Mouse (Mus musculus) hematopoietic stem cell, adult 5-6 weeks (primary cell): ENCODE data around the gene Zfp512b. TPM values are rescaled to one million over a fixed set of nuclear protein-coding genes. Genes with fewer than 3 reads are reported as not detected.

Experiments
- ATAC-seq, 2 experiments: fragments of 125-278 bp in 1 of 2; replicated peaks in 1 of 2; 2 replicates each; pipeline ENCODE4 v1.8.0; 2016 to 2017; ENCODE audit warnings: inconsistent platforms in 2 of 2, mild to moderate bottlenecking in 2 of 2, moderate number of reproducible peaks in 2 of 2, low read depth in 1 of 2, moderate TSS enrichment in 1 of 2; ENCODE audit not compliant: low FRiP score in 2 of 2, poor library complexity in 2 of 2, severe bottlenecking in 2 of 2, insufficient read depth in 1 of 2, low TSS enrichment in 1 of 2
- total RNA-seq: library from RNA; stranded (forward); fragments of 172-1452, 232-1000 nt; gene quantifications from 2 replicates; pipeline ENCODE4 v1.2.3, GENCODE M21; 2017

The Zfp512b gene
- total RNA-seq, 1 experiment from 2014 or later = 17.1 TPM

- ATAC-seq = no peak
These were observed 13.6 kb downstream of the Zfp512b start for GRCm38 (mm10) chr2:181578790-181579618.

GRCm38 (mm10) chr2:181577981-181578581 lies 14.5 kb downstream of the Zfp512b start:
- ATAC-seq = no peak

- ATAC-seq = no peak
These were observed 15.5 kb downstream of the Zfp512b start for GRCm38 (mm10) chr2:181577126-181577525.

GRCm38 (mm10) chr2:181576613-181577012 lies 16.0 kb downstream of the Zfp512b start:
- ATAC-seq = no peak

GRCm38 (mm10) chr2:181574921-181575545 lies 17.6 kb downstream of the Zfp512b start:
- no peak for ATAC-seq

GRCm38 (mm10) chr2:181573961-181574360 lies 18.6 kb downstream of the Zfp512b start:
- no peak for ATAC-seq

GRCm38 (mm10) chr2:181572921-181573920 lies 19.4 kb downstream of the Zfp512b start:
- no peak for ATAC-seq

GRCm38 (mm10) chr2:181571941-181572670 lies 20.5 kb downstream of the Zfp512b start:
- ATAC-seq = no peak

- ATAC-seq = no peak
These were observed 21.5 kb downstream of the Zfp512b start for GRCm38 (mm10) chr2:181570921-181571595.

- no peak for ATAC-seq
These were observed 22.2 kb downstream of the Zfp512b start for GRCm38 (mm10) chr2:181570375-181570774.

GRCm38 (mm10) chr2:181569856-181570255 lies 22.7 kb downstream of the Zfp512b start:
- no peak for ATAC-seq

- peak; percentile 65 to 81 for ATAC-seq
These were observed 24.2 kb downstream of the Zfp512b start for GRCm38 (mm10) chr2:181568272-181569008.

GRCm38 (mm10) chr2:181567338-181567737 lies 25.3 kb downstream of the Zfp512b start:
- no peak for ATAC-seq

- ATAC-seq = peak in 1 of 2 experiments; percentile 74; a peak in 1 of 4 replicates
These were observed 38.8 kb downstream of the Zfp512b start for GRCm38 (mm10) chr2:181553772-181554171.

- ATAC-seq = no peak
These were observed 42.4 kb downstream of the Zfp512b start for GRCm38 (mm10) chr2:181550233-181550632.
